Mouse (Mus musculus): ENCODE data around the gene Plcl2. TPM values are rescaled to one million over a fixed set of nuclear protein-coding genes. Genes with fewer than 3 reads are reported as not detected.
"Not testable (repeated sequence)": the region's sequence is repeated elsewhere in the genome, so short reads cannot be mapped to it uniquely, and the experiment has no call there.

Gene Plcl2
- polyA plus RNA-seq, 1 experiment from 2014 or later, result 6.8 TPM

DNA sequence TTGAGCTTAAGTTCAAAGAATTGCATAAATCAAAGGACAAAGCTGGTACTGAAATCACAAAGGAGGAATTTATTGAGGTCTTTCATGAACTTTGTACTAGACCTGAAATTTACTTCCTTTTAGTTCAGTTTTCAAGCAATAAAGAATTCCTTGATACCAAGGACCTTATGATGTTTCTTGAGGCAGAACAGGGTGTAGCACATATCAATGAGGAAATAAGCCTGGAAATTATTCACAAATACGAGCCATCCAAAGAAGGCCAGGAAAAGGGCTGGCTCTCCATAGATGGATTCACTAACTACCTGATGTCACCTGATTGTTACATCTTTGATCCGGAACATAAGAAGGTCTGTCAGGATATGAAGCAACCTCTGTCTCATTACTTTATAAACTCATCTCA is 97.7 kb downstream of the Plcl2 start:
- Histone ChIP-seq H3K27ac (replicated peaks in 1 of 2; ENCODE audit: control insufficient read depth in 1 of 2, insufficient read depth in 1 of 2, low read depth in 2 of 2, low read length in 2 of 2) (no peak overlapping the region), H3K9ac (ENCODE audit: low read length) (no peak overlapping the region), H3K4me1 (ENCODE audit: control insufficient read depth in 2 of 2, insufficient read depth in 2 of 2, low read length in 2 of 2) (peaks cover 0 to 2% of the 10 kb centered on the region in 2 experiments; a peak in 1 of 4 replicates), H3K27me3 (ENCODE audit: control insufficient read depth, insufficient read depth, low read length) (no peaks in the 10 kb centered on the region), H3K4me2 (ENCODE audit: low read length) (no peak overlapping the region), H3K36me3 (ENCODE audit: control insufficient read depth, insufficient read depth, low read length) (peaks cover 24% of the 10 kb centered on the region), H3K4me3 (ENCODE audit: control insufficient read depth in 1 of 2, insufficient read depth in 1 of 2, low read depth in 1 of 2, low read length in 2 of 2) (no peak overlapping the region), H3K9me3 (ENCODE audit: control insufficient read depth, low read length) (no peaks in the 10 kb centered on the region)
- 90% methylated on average over 2 of the region's 2 CpGs for WGBS
- ATAC-seq (ENCODE audit: insufficient number of reproducible peaks, insufficient read depth, low FRiP score, low read depth), result no peak

DNA sequence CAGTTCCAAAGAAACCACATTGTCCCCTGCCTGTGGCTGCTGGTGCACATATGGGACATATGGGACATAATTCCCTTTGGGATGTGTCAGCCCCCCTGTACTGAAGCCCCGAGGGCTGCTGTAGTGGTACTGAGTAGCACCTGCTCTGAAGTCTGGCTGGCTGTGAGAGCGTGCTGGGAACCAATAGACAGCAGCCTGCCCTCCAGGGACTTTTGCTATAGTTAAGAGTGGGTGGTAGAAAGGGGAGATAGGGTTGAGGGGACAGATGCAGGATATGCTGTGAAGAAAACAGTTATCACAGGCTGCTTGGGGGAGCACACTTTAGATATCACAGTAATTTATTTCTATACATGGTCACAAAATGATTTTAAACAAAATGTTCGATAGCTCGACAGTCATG is 100.7 kb downstream of the Plcl2 start:
- Histone ChIP-seq H3K9me3 (ENCODE audit: control insufficient read depth, low read length) (peaks cover 3% of the 10 kb centered on the region; the same call in 1 of the 2 replicates), H3K36me3 (ENCODE audit: control insufficient read depth, insufficient read depth, low read length) (peaks cover 35% of the 10 kb centered on the region), H3K27ac (replicated peaks in 1 of 2; ENCODE audit: control insufficient read depth in 1 of 2, insufficient read depth in 1 of 2, low read depth in 2 of 2, low read length in 2 of 2) (no peak overlapping the region), H3K4me3 (ENCODE audit: control insufficient read depth in 1 of 2, insufficient read depth in 1 of 2, low read depth in 1 of 2, low read length in 2 of 2) (no peak overlapping the region), H3K9ac (ENCODE audit: low read length) (no peak overlapping the region), H3K4me2 (ENCODE audit: low read length) (no peak overlapping the region), H3K27me3 (ENCODE audit: control insufficient read depth, insufficient read depth, low read length) (no peaks in the 10 kb centered on the region), H3K4me1 (ENCODE audit: control insufficient read depth in 2 of 2, insufficient read depth in 2 of 2, low read length in 2 of 2) (no peaks in the 10 kb centered on the region)
- WGBS, result 84% methylated on average over 4 of the region's 4 CpGs
- no peak for ATAC-seq (ENCODE audit: insufficient number of reproducible peaks, insufficient read depth, low FRiP score, low read depth)

DNA sequence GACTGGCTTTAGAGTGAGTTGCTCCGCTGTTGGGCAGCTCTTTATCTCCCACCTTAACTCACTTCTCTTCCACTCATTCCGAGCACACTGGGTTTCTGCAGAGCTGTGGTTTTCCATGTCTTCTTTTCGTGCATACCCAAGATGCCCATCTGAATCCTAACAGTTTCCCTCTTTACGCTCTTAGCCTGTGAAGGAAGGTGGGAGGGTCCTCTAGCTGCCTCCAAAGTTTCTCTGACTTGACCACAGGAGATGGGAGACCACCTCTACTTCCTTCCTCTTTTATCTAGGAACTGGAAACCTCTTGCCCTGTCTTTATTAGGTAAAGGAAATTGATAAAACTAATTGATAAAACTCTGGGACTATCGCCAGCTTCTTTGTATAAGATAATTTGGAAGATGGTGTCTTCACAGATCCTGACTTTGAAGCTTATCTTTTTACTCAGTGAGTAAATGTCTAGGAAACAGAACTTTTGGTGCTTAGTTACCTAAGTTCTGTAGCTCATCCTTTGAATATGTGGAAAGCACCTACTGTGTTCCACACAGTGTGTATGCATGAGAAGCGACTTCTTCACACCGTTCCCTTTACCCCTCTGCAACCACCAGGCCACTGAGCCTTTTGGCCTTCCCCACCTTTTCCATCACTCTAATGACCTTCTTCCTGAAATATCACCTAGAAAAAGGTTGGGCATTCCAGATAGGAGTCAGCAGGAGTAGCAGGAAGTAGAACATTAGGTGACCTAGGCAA is 111.8 kb downstream of the Plcl2 start:
- no peak for ATAC-seq (ENCODE audit: insufficient number of reproducible peaks, insufficient read depth, low FRiP score, low read depth)
- no peaks in the 10 kb centered on the region for H3K36me3 ChIP-seq (ENCODE audit: control insufficient read depth, insufficient read depth, low read length)
- 69% methylated on average over 7 of the region's 7 CpGs for WGBS

DNA sequence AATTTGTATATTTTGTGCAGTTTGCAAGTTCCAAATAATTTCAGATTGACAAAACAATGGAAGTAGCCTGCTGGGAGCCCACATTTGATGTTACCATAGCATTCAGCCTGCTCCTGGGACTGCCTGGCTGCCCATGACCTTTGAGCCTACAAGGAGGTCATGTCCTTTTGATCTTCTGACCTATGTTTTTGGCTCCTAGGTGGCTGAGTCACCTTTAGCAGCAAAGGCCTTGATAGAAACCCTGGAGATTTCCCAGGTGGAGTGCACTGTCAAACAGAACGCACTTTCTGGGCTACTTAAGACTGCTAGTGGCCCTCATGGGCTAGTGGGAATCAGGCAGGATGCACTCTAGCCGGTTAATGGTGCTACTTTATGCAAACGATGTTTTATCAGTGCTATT is 112.8 kb downstream of the Plcl2 start:
- Histone ChIP-seq H3K4me1 (ENCODE audit: control insufficient read depth in 2 of 2, insufficient read depth in 2 of 2, low read length in 2 of 2) (0 out of 4 replicates have a peak, but pooled peaks cover 0 to 2% of the 10 kb centered on the region in 2 experiments), H3K4me3 (ENCODE audit: control insufficient read depth in 1 of 2, insufficient read depth in 1 of 2, low read depth in 1 of 2, low read length in 2 of 2) (no peak overlapping the region), H3K27me3 (ENCODE audit: control insufficient read depth, insufficient read depth, low read length) (no peaks in the 10 kb centered on the region), H3K9ac (ENCODE audit: low read length) (no peak overlapping the region), H3K27ac (replicated peaks in 1 of 2; ENCODE audit: control insufficient read depth in 1 of 2, insufficient read depth in 1 of 2, low read depth in 2 of 2, low read length in 2 of 2) (no peak overlapping the region), H3K36me3 (ENCODE audit: control insufficient read depth, insufficient read depth, low read length) (no peaks in the 10 kb centered on the region), H3K4me2 (ENCODE audit: low read length) (no peak overlapping the region), H3K9me3 (ENCODE audit: control insufficient read depth, low read length) (no peaks in the 10 kb centered on the region)
- ATAC-seq (ENCODE audit: insufficient number of reproducible peaks, insufficient read depth, low FRiP score, low read depth), result no peak
- 60% methylated on average over 3 of the region's 3 CpGs for WGBS

More for the DNA sequence above, 111.8 kb downstream of the Plcl2 start:
- Histone ChIP-seq H3K27me3 (ENCODE audit: control insufficient read depth, insufficient read depth, low read length) (no peaks in the 10 kb centered on the region), H3K4me1 (ENCODE audit: control insufficient read depth in 2 of 2, insufficient read depth in 2 of 2, low read length in 2 of 2) (peaks cover 2 to 5% of the 10 kb centered on the region in 2 experiments; a peak in 2 of 4 replicates), H3K9ac (ENCODE audit: low read length) (no peak overlapping the region), H3K9me3 (ENCODE audit: control insufficient read depth, low read length) (no peaks in the 10 kb centered on the region), H3K4me3 (ENCODE audit: control insufficient read depth in 1 of 2, insufficient read depth in 1 of 2, low read depth in 1 of 2, low read length in 2 of 2) (no peak overlapping the region), H3K27ac (replicated peaks in 1 of 2; ENCODE audit: control insufficient read depth in 1 of 2, insufficient read depth in 1 of 2, low read depth in 2 of 2, low read length in 2 of 2) (no peak overlapping the region), H3K4me2 (ENCODE audit: low read length) (no peak overlapping the region)

DNA sequence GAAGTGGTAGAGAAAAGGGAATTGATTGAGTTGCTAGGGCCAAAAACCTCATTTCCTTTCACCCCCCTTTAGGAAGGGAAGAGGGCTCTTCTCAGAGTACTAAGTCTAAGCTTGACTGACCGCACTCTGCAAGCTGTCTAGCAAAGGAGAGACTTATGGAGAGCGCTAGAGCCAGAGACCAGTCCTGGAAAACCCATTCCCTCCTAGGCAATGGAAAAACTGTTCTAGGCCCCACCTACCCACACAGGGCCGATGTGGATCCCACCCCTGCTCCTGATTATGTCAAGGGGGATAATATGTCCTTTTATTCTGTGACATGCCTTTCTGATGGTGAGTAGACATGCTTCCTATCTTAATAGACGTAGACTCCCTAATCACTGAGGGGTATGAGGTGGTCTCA is 116.4 kb downstream of the Plcl2 start:
- Histone ChIP-seq H3K27me3 (ENCODE audit: control insufficient read depth, insufficient read depth, low read length) (no peaks in the 10 kb centered on the region), H3K4me2 (ENCODE audit: low read length) (no peak overlapping the region), H3K4me1 (ENCODE audit: control insufficient read depth in 2 of 2, insufficient read depth in 2 of 2, low read length in 2 of 2) (0 out of 4 replicates have a peak, but pooled peaks cover 0 to 2% of the 10 kb centered on the region in 2 experiments), H3K36me3 (ENCODE audit: control insufficient read depth, insufficient read depth, low read length) (no peaks in the 10 kb centered on the region), H3K27ac (replicated peaks in 1 of 2; ENCODE audit: control insufficient read depth in 1 of 2, insufficient read depth in 1 of 2, low read depth in 2 of 2, low read length in 2 of 2) (no peak overlapping the region), H3K9ac (ENCODE audit: low read length) (no peak overlapping the region), H3K9me3 (ENCODE audit: control insufficient read depth, low read length) (no peaks in the 10 kb centered on the region), H3K4me3 (ENCODE audit: control insufficient read depth in 1 of 2, insufficient read depth in 1 of 2, low read depth in 1 of 2, low read length in 2 of 2) (no peak overlapping the region)
- WGBS, result 88% methylated on average over 4 of the region's 4 CpGs
- no peak for ATAC-seq (ENCODE audit: insufficient number of reproducible peaks, insufficient read depth, low FRiP score, low read depth)

DNA sequence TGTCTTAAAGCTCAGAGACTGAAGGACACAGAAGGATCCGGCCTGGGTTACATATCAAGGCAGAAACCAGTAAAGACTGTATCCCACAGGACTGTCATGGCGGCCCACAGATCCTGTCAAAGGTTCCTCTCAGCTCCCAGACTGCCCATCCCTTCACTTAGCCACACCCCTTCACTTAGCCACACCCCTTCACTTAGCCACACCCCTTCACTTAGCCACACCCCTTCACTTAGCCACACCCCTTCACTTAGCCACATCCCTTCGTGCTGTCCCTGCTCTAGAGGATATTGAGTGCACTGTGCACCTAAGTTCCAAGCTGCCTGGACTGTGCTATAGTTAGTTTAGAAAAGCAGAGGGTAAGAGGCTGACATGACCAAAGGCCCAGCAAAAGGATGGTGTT is 118.5 kb downstream of the Plcl2 start:
- Histone ChIP-seq H3K27me3 (ENCODE audit: control insufficient read depth, insufficient read depth, low read length) (no peaks in the 10 kb centered on the region), H3K27ac (replicated peaks in 1 of 2; ENCODE audit: control insufficient read depth in 1 of 2, insufficient read depth in 1 of 2, low read depth in 2 of 2, low read length in 2 of 2) (no peak overlapping the region), H3K9ac (ENCODE audit: low read length) (no peak overlapping the region), H3K4me3 (ENCODE audit: control insufficient read depth in 1 of 2, insufficient read depth in 1 of 2, low read depth in 1 of 2, low read length in 2 of 2) (no peak overlapping the region), H3K9me3 (ENCODE audit: control insufficient read depth, low read length) (no peaks in the 10 kb centered on the region), H3K4me1 (ENCODE audit: control insufficient read depth in 2 of 2, insufficient read depth in 2 of 2, low read length in 2 of 2) (0 out of 4 replicates have a peak, but pooled peaks cover 0 to 2% of the 10 kb centered on the region in 2 experiments), H3K36me3 (ENCODE audit: control insufficient read depth, insufficient read depth, low read length) (no peaks in the 10 kb centered on the region), H3K4me2 (ENCODE audit: low read length) (no peak overlapping the region)
- WGBS, result 88% methylated on average over 3 of the region's 3 CpGs
- ATAC-seq (ENCODE audit: insufficient number of reproducible peaks, insufficient read depth, low FRiP score, low read depth), result no peak

DNA sequence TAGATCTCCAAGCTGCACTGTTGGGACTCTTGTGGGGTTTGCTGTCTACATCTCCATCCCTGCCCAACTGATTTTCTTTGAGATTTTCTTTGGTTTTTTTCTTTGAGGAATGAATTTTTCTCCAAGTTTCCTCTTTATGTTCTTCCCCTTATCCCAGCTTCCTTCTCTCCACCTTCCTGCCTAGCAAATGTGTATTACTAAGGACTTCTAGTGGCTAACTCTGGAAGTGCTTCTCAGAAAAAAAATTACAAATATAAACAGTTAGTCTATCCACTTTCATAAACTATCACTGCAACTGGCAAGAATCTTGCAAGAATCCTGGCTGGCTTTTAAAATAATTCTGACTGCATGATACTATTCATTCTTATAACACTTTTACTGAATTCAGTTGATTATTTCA is 119.5 kb downstream of the Plcl2 start:
- Histone ChIP-seq H3K9ac (ENCODE audit: low read length) (no peak overlapping the region), H3K27me3 (ENCODE audit: control insufficient read depth, insufficient read depth, low read length) (no peaks in the 10 kb centered on the region), H3K9me3 (ENCODE audit: control insufficient read depth, low read length) (no peaks in the 10 kb centered on the region), H3K4me2 (ENCODE audit: low read length) (no peak overlapping the region), H3K4me3 (ENCODE audit: control insufficient read depth in 1 of 2, insufficient read depth in 1 of 2, low read depth in 1 of 2, low read length in 2 of 2) (no peak overlapping the region), H3K4me1 (ENCODE audit: control insufficient read depth in 2 of 2, insufficient read depth in 2 of 2, low read length in 2 of 2) (0 out of 4 replicates have a peak, but pooled peaks cover 0 to 3% of the 10 kb centered on the region in 2 experiments), H3K27ac (replicated peaks in 1 of 2; ENCODE audit: control insufficient read depth in 1 of 2, insufficient read depth in 1 of 2, low read depth in 2 of 2, low read length in 2 of 2) (no peak overlapping the region), H3K36me3 (ENCODE audit: control insufficient read depth, insufficient read depth, low read length) (no peaks in the 10 kb centered on the region)
- ATAC-seq (ENCODE audit: insufficient number of reproducible peaks, insufficient read depth, low FRiP score, low read depth), result no peak

DNA sequence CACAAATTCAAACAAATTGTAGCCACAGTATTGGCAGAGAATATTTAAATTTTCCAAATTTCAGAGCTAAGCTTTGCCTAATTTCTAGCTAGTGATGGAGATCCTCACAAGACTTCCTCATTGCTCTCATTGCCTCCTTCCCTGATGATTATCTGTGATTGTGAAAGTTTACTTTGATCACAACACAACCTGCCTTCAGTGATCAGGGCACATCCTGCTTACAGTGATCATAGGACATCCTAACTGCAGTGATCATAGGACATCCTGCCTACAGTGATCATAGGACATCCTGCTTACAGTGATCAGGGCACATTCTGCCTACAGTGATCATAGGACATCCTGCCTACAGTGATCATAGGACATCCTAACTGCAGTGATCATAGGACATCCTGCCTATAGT is 121.8 kb downstream of the Plcl2 start:
- H3K27me3 ChIP-seq (ENCODE audit: control insufficient read depth, insufficient read depth, low read length); H3K36me3 ChIP-seq (ENCODE audit: control insufficient read depth, insufficient read depth, low read length); ATAC-seq (ENCODE audit: insufficient number of reproducible peaks, insufficient read depth, low FRiP score, low read depth); H3K27ac ChIP-seq (replicated peaks in 1 of 2; ENCODE audit: control insufficient read depth in 1 of 2, insufficient read depth in 1 of 2, low read depth in 2 of 2, low read length in 2 of 2); H3K9ac ChIP-seq (ENCODE audit: low read length); H3K4me2 ChIP-seq (ENCODE audit: low read length); H3K4me3 ChIP-seq (ENCODE audit: control insufficient read depth in 1 of 2, insufficient read depth in 1 of 2, low read depth in 1 of 2, low read length in 2 of 2); H3K9me3 ChIP-seq (ENCODE audit: control insufficient read depth, low read length): not testable (repeated sequence)
- peaks cover 4 to 20% of the 10 kb centered on the region in 2 experiments for H3K4me1 ChIP-seq (ENCODE audit: control insufficient read depth in 2 of 2, insufficient read depth in 2 of 2, low read length in 2 of 2)
